Mouse (Mus musculus): ENCODE data around the gene Lhx5.

DNA sequence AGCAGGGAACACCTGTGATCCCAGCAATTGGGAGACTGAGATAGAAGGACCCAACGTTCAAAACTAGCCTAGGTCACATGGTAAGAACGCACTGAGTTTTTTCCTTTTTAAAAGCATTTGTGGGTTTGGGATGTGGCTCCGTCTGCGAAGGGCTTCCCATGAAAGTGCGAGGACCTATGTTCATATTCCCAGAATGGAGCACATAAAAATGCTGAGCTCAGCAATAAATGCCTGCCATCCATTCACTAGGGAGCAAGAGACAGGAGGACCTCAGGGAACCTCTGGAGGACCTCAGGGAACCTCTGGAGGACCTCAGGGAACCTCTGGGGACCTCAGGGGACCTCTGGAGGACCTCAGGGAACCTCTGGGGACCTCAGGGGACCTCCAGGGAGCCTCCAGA is 46.5 kb downstream of the Lhx5 start:
- TF ChIP-seq CTCF (IDR thresholded peaks at IDR 0.05; ENCODE audit: extremely low read depth, insufficient read depth, insufficient read length, insufficient replicate concordance) (no peak), POLR2A (IDR thresholded peaks at IDR 0.05; ENCODE audit: low read depth, low read length) (no peak)

All from spleen, adult 2 months (tissue).